Mouse (Mus musculus): ENCODE data around the gene Fam111a. TPM values are rescaled to one million over a fixed set of nuclear protein-coding genes. Genes with fewer than 3 reads are reported as not detected.

Gene Fam111a
- polyA plus RNA-seq, 1 experiment from 2014 or later = 28.9 TPM

DNA sequence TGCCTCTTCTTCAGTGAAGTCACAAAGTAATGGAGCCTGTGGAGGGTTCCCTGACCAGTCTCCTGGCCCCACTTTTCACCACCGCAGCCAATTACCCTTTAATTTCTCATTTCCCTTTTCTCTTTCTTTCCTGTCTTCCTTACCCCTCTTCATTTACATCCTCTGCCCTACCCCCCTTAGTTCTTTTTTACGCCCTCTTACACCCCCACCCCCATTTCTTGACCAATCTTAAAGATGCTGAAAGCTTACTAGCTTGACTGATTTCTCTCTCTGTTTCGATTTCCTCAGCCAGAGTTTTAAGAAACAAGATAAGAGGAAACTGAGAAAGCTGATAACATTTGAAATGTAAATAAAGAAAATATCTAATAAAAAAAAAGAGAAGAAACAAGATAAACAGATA, 4.8 kb upstream of the Fam111a start:
- Histone ChIP-seq H3K36me3 (ENCODE audit: control insufficient read depth, insufficient read depth, low read length) (no peaks in the 10 kb centered on the region), H3K27ac (replicated peaks; ENCODE audit: low read depth, low read length) (no peak overlapping the region), H3K27me3 (replicated peaks; ENCODE audit: control insufficient read depth, insufficient read depth, low read length) (no peaks in the 10 kb centered on the region), H3K4me2 (ENCODE audit: low read depth, low read length) (no peak overlapping the region), H3K4me1 (ENCODE audit: control insufficient read depth, insufficient read depth, low read length) (no peaks in the 10 kb centered on the region), H3K9me3 (ENCODE audit: control insufficient read depth, low read length) (no peaks in the 10 kb centered on the region), H3K9ac (ENCODE audit: low read depth, low read length) (no peak overlapping the region), H3K4me3 (ENCODE audit: low read depth, low read length) (no peak overlapping the region)
- ATAC-seq (ENCODE audit: low read depth) = no peak
- DNase-seq (ENCODE audit: low spot score) = no peak
- 61% methylated on average over 3 of the region's 3 CpGs for WGBS

DNA sequence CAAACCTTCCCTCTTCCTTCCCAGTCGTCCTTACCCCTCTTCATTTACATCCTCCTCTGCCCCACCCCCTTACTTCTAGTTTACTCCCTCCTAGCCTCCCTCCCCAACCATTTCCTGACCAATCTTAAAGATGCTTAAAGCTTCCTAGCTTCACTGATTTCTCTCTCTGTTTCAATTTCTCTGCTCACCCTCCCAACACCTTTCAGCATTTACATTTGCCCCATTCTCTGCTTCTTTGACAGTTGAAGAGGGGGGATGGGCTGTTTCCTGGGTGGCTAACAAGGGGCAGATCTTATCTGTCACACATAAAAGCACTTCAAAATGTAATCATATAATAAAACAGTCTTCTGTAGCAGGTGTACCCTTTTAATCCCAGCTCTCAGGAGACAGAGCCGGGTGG, 3.9 kb upstream of the Fam111a start:
- H3K27ac ChIP-seq (replicated peaks; ENCODE audit: low read depth, low read length) = no peak overlapping the region
- no peaks in the 10 kb centered on the region for H3K36me3 ChIP-seq (ENCODE audit: control insufficient read depth, insufficient read depth, low read length)
- DNase-seq (ENCODE audit: low spot score) (no peak), ATAC-seq (ENCODE audit: low read depth) (no peak)
- no peak overlapping the region for H3K4me2 ChIP-seq (ENCODE audit: low read depth, low read length)
- H3K9ac ChIP-seq (ENCODE audit: low read depth, low read length) = no peak overlapping the region
- H3K4me3 ChIP-seq (ENCODE audit: low read depth, low read length) = no peak overlapping the region
- 24% methylated on average over 2 of the region's 2 CpGs for WGBS
- H3K9me3 ChIP-seq (ENCODE audit: control insufficient read depth, low read length) = no peaks in the 10 kb centered on the region
- no peaks in the 10 kb centered on the region for H3K27me3 ChIP-seq (replicated peaks; ENCODE audit: control insufficient read depth, insufficient read depth, low read length)
- no peaks in the 10 kb centered on the region for H3K4me1 ChIP-seq (ENCODE audit: control insufficient read depth, insufficient read depth, low read length)

DNA sequence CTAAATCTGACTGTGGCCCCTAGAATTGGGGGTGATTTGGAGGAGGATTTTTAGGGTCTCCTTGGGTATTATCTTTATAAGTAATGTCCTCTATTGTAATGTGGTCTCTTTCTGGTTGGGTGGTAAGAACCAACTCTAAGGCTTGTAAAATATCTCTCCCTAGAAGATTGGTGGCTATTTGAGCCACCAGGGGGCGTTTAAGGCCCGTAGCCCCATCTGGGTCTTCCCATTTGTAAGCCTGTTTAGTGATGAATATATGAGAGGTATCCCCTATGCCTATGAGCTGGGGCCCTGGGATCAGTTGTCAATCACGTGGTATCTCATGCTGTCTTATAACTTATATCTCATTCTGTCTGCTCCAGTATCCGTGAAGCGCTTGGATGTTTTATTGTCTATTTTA, 3.6 kb downstream of the Fam111a start:
- H3K4me2 ChIP-seq (ENCODE audit: low read depth, low read length) = no peak overlapping the region
- H3K9me3 ChIP-seq (ENCODE audit: control insufficient read depth, low read length) = no peaks in the 10 kb centered on the region
- no peak overlapping the region for H3K27ac ChIP-seq (replicated peaks; ENCODE audit: low read depth, low read length)
- DNase-seq (ENCODE audit: low spot score) = no peak
- H3K27me3 ChIP-seq (replicated peaks; ENCODE audit: control insufficient read depth, insufficient read depth, low read length) = no peaks in the 10 kb centered on the region
- H3K9ac ChIP-seq (ENCODE audit: low read depth, low read length) = no peak overlapping the region
- 79% methylated on average over 5 of the region's 5 CpGs for WGBS
- ATAC-seq (ENCODE audit: low read depth) = no peak
- H3K4me3 ChIP-seq (ENCODE audit: low read depth, low read length) = no peak overlapping the region
- no peaks in the 10 kb centered on the region for H3K4me1 ChIP-seq (ENCODE audit: control insufficient read depth, insufficient read depth, low read length)
- H3K36me3 ChIP-seq (ENCODE audit: control insufficient read depth, insufficient read depth, low read length) = no peaks in the 10 kb centered on the region

DNA sequence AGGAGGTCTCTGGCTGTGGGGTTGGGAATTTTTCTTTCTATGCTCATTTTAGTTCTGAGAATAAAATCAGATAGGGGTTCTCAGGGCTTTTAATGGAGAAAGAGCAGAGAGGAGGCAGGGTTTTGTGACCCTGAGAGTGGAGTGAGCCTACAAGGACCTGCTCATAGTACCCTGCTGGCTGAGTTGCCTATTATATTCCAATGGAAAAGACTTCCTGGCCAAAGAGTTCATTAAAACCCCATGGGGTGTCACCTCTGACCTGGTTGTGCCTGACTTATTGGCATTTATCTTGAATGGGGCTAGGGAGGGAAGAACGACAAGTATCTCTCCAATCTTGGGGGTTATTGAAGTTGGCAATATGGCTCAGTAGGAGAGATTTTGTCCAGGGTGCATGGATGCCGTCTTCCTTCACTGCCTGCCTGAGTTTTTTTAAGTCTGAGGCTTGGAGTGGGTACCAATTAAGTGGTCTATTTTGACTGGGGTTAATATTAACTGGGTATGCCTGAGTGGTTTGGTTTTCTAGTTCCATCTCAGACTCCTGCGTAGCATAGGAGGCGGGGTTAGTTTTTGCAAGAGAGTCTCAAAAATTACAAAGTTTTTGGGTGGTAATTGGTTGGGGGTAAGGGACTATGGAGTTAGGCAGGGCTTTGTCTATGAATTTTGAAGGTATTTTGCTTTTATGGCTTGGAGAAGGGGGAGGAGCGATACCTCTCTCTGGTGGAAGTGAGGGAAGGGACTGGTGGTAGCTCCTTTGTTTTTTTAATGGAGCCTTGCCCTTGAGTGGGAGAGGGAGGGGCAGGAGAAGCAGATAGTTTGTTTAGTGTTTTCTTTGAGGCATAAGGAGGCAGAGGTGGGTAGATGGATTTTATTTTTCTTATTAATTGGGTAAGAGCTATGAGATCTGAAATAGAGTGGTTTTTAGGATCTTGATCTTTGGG, 4.7 kb downstream of the Fam111a start:
- DNase-seq (ENCODE audit: low spot score) (no peak), ATAC-seq (ENCODE audit: low read depth) (no peak)
- Histone ChIP-seq H3K27ac (replicated peaks; ENCODE audit: low read depth, low read length) (no peak overlapping the region), H3K4me3 (ENCODE audit: low read depth, low read length) (no peak overlapping the region), H3K4me1 (ENCODE audit: control insufficient read depth, insufficient read depth, low read length) (no peaks in the 10 kb centered on the region), H3K27me3 (replicated peaks; ENCODE audit: control insufficient read depth, insufficient read depth, low read length) (no peaks in the 10 kb centered on the region), H3K9me3 (ENCODE audit: control insufficient read depth, low read length) (no peaks in the 10 kb centered on the region), H3K36me3 (ENCODE audit: control insufficient read depth, insufficient read depth, low read length) (no peaks in the 10 kb centered on the region), H3K9ac (ENCODE audit: low read depth, low read length) (no peak overlapping the region), H3K4me2 (ENCODE audit: low read depth, low read length) (no peak overlapping the region)
- WGBS = 76% methylated on average over 5 of the region's 5 CpGs

DNA sequence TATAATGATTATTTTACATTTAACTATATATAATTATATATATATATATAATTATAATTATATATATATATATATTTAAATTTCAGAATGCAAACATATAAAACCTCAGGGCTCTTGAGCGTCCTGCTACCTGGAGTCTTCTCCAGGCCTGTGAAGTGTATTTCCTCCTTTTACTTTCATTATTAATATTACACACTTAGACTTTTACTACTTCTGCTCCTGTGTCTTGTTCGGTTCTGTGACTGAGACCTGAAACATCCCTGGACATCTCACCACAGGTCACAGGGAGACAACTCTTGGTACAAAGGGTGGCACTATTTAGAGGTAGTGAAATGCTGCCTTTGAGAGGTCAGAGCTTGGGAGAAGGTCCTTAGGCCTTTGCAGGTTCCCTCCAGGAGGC, 10.8 kb downstream of the Fam111a start:
- Histone ChIP-seq H3K27me3 (replicated peaks; ENCODE audit: control insufficient read depth, insufficient read depth, low read length) (no peaks in the 10 kb centered on the region), H3K4me1 (ENCODE audit: control insufficient read depth, insufficient read depth, low read length) (no peaks in the 10 kb centered on the region), H3K9me3 (ENCODE audit: control insufficient read depth, low read length) (no peaks in the 10 kb centered on the region), H3K36me3 (ENCODE audit: control insufficient read depth, insufficient read depth, low read length) (no peaks in the 10 kb centered on the region), H3K27ac (replicated peaks; ENCODE audit: low read depth, low read length) (no peak overlapping the region), H3K4me2 (ENCODE audit: low read depth, low read length) (no peak overlapping the region), H3K4me3 (ENCODE audit: low read depth, low read length) (no peak overlapping the region), H3K9ac (ENCODE audit: low read depth, low read length) (no peak overlapping the region)
- no peak for DNase-seq (ENCODE audit: low spot score)
- no peak for ATAC-seq (ENCODE audit: low read depth)
- WGBS = 85% methylated on average over 2 of the region's 2 CpGs

DNA sequence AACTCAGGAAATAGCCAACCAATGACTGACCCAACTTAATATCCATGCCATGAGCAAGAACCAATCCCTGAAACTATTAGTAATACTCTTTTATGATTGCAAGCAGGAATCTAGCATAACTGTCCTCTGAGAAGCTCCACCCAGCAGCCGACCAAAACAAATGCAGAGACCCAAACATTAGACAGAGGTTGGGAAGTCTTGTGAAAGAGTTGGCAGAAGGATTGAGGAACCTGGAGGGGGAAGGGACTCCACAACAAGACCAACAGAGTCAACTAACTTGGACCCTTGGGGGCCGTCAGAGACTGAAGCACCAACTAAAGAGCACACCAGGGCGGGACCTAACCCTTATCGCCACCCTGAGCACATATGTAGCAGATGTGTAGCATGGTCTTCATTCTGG, 12.7 kb downstream of the Fam111a start:
- Histone ChIP-seq H3K4me3 (ENCODE audit: low read depth, low read length) (no peak overlapping the region), H3K9me3 (ENCODE audit: control insufficient read depth, low read length) (no peaks in the 10 kb centered on the region), H3K4me1 (ENCODE audit: control insufficient read depth, insufficient read depth, low read length) (no peaks in the 10 kb centered on the region), H3K27me3 (replicated peaks; ENCODE audit: control insufficient read depth, insufficient read depth, low read length) (no peaks in the 10 kb centered on the region), H3K27ac (replicated peaks; ENCODE audit: low read depth, low read length) (no peak overlapping the region), H3K4me2 (ENCODE audit: low read depth, low read length) (no peak overlapping the region), H3K9ac (ENCODE audit: low read depth, low read length) (no peak overlapping the region), H3K36me3 (ENCODE audit: control insufficient read depth, insufficient read depth, low read length) (no peaks in the 10 kb centered on the region)
- DNase-seq (ENCODE audit: low spot score) (no peak), ATAC-seq (ENCODE audit: low read depth) (no peak)
- WGBS = 82% methylated on average over 4 of the region's 4 CpGs

DNA sequence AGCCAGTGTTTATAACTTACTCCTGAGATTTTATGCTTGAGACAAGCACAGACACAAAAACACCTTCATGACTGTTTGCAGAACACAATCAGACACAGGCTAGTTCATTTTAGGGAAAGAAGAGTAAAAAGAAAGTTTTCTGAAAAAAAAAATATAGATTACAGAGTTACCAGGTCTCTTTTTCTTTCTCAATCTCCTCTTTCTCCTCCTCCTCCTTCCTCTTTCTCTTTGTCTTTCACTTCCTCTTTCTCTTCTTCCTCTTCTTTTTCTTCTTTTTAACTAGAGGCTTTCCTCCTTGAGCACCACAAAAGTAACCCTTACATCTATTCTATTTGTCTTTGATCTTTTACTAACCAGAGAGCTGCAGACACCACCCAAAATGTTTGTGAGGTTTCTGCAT, 18.7 kb downstream of the Fam111a start:
- Histone ChIP-seq H3K27me3 (replicated peaks; ENCODE audit: control insufficient read depth, insufficient read depth, low read length) (no peaks in the 10 kb centered on the region), H3K36me3 (ENCODE audit: control insufficient read depth, insufficient read depth, low read length) (no peaks in the 10 kb centered on the region), H3K27ac (replicated peaks; ENCODE audit: low read depth, low read length) (no peak overlapping the region), H3K4me3 (ENCODE audit: low read depth, low read length) (no peak overlapping the region), H3K9me3 (ENCODE audit: control insufficient read depth, low read length) (no peaks in the 10 kb centered on the region), H3K4me1 (ENCODE audit: control insufficient read depth, insufficient read depth, low read length) (no peaks in the 10 kb centered on the region), H3K4me2 (ENCODE audit: low read depth, low read length) (no peak overlapping the region), H3K9ac (ENCODE audit: low read depth, low read length) (no peak overlapping the region)
- no peak for DNase-seq (ENCODE audit: low spot score)
- ATAC-seq (ENCODE audit: low read depth) = no peak

DNA sequence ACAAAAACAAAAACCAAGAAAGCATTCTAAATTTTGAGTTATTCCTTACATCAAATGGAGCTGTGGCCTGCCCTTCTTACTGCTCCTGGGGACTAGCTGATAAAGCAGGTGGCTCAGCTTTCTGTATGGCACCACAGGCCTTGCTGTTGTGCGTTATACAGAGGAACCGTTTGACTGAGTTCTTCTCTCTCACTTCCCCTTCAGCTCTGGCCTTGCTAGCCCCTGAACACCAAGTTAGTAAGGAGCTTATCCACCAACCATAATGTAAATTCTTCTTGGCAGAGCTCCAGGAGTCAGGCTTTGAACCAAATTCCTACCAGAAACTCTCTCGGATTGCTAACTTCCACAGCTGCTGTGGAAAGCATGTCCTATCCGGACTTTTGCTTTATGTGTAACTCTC, 21.5 kb downstream of the Fam111a start:
- Histone ChIP-seq H3K4me3 (ENCODE audit: low read depth, low read length) (no peak overlapping the region), H3K36me3 (ENCODE audit: control insufficient read depth, insufficient read depth, low read length) (no peaks in the 10 kb centered on the region), H3K27ac (replicated peaks; ENCODE audit: low read depth, low read length) (no peak overlapping the region; the same call in 1 of the 2 replicates), H3K9me3 (ENCODE audit: control insufficient read depth, low read length) (no peaks in the 10 kb centered on the region), H3K27me3 (replicated peaks; ENCODE audit: control insufficient read depth, insufficient read depth, low read length) (no peaks in the 10 kb centered on the region), H3K4me1 (ENCODE audit: control insufficient read depth, insufficient read depth, low read length) (no peaks in the 10 kb centered on the region), H3K9ac (ENCODE audit: low read depth, low read length) (no peak overlapping the region), H3K4me2 (ENCODE audit: low read depth, low read length) (no peak overlapping the region)
- 28% methylated on average over 4 of the region's 4 CpGs for WGBS
- DNase-seq (ENCODE audit: low spot score) (peak; percentile 75), ATAC-seq (ENCODE audit: low read depth) (no peak)

DNA sequence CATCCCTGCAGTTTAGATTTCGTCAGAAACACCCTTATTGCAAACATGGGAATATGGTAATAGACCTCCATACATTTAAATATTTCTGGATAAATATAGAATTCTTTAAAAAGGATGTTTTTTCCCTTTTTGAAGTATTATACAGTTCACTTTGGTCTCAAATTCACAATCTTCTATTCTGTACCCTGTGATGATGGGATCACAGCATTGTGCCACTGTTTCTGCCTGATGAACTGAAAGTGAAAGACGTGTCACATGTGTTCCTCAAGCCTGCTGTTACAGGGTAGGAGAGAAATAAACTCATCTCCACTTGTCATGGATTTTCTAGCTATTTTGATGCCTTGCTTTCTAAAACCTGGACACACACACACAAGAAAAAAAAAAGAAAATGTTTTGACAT, 25.3 kb downstream of the Fam111a start:
- Histone ChIP-seq H3K9me3 (ENCODE audit: control insufficient read depth, low read length) (no peaks in the 10 kb centered on the region), H3K4me3 (ENCODE audit: low read depth, low read length) (no peak overlapping the region), H3K36me3 (ENCODE audit: control insufficient read depth, insufficient read depth, low read length) (no peaks in the 10 kb centered on the region), H3K9ac (ENCODE audit: low read depth, low read length) (no peak overlapping the region), H3K4me2 (ENCODE audit: low read depth, low read length) (no peak overlapping the region), H3K27ac (replicated peaks; ENCODE audit: low read depth, low read length) (no peak overlapping the region), H3K27me3 (replicated peaks; ENCODE audit: control insufficient read depth, insufficient read depth, low read length) (no peaks in the 10 kb centered on the region), H3K4me1 (ENCODE audit: control insufficient read depth, insufficient read depth, low read length) (peaks cover 5% of the 10 kb centered on the region)
- ATAC-seq (ENCODE audit: low read depth) (no peak), DNase-seq (ENCODE audit: low spot score) (no peak)
- 65% methylated on average over 2 of the region's 2 CpGs for WGBS

Data from embryonic facial prominence, embryonic 14.5 days (tissue).